ENCODE assay signal across 26 mouse cellular contexts in the genomic region with DNA sequence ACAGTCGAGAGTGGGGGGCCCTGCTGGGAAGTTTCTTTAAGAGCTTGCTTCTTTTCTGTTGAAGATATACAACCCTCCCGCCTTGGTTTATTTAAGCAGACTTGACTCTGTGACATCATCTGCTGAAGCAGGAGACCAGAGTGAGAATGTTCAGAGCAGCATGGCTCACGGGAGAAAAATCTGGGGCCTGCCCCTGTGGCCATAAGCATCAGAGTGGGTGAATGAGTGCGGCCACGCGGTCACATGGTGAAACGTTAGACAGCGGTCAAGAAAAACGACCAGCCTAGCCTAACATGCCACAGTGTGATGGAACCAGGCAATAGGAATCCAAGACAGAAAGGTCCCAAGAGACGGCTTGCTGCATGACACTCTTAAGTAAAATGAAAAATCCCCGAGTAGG.
"Had no signal": no experiment of that assay in that cellular context is flagged by ENCODE, and none has a peak within 500 bp of the region (broad histone marks: within the 10 kb centered on the region; RNA-seq: fewer than 3 reads in every experiment).

No protein-coding gene starts in this region.

- H3K36me3 ChIP-seq: heart, embryonic 13.5 days; heart, embryonic 15.5 days; hindbrain, embryonic 13.5 days; hindbrain, embryonic 15.5 days; kidney, embryonic 15.5 days; limb, embryonic 13.5 days; limb, embryonic 15.5 days; liver, embryonic 12.5 days had no signal

- H3K4me1 ChIP-seq: heart, embryonic 13.5 days; heart, embryonic 15.5 days; liver, embryonic 12.5 days had no signal

- H3K27ac ChIP-seq: gastrocnemius, adult 2 months; heart, adult 2 months; heart, embryonic 13.5 days; heart, embryonic 15.5 days; hindbrain, embryonic 13.5 days; hindbrain, embryonic 15.5 days; hindbrain, postnatal 0 days; kidney, embryonic 15.5 days; kidney, postnatal 0 days; limb, embryonic 13.5 days; limb, embryonic 15.5 days; liver, embryonic 12.5 days; liver, embryonic 14.5 days had no signal

- DNase-seq: gastrocnemius, postnatal 10 days; gastrocnemius, postnatal 25 days; heart, adult 2 months; heart, postnatal 14 days; heart, postnatal 36 days; kidney, adult 11 months; kidney, adult 2 months; kidney, adult 9 months; kidney, postnatal 14 days; kidney, postnatal 36 days; layer of hippocampus, adult 9-11 months; layer of hippocampus, postnatal 36 days; left cerebral cortex, postnatal 4 days had no signal

- ATAC-seq: hindbrain, postnatal 0 days; liver, embryonic 12.5 days had no signal

- H3K27me3 ChIP-seq: hindbrain, embryonic 13.5 days; hindbrain, embryonic 15.5 days; kidney, embryonic 15.5 days; limb, embryonic 13.5 days; limb, embryonic 15.5 days; liver, embryonic 12.5 days had no signal

- H3K4me2 ChIP-seq: heart, embryonic 11.5 days; heart, embryonic 13.5 days; heart, embryonic 15.5 days; hindbrain, embryonic 13.5 days; hindbrain, embryonic 15.5 days; kidney, embryonic 15.5 days; limb, embryonic 13.5 days; limb, embryonic 15.5 days; liver, embryonic 12.5 days had no signal

- H3K4me3 ChIP-seq: gastrocnemius, adult 2 months; heart, adult 2 months; heart, embryonic 13.5 days; heart, embryonic 15.5 days; hindbrain, embryonic 13.5 days; hindbrain, embryonic 15.5 days; kidney, embryonic 15.5 days; limb, embryonic 13.5 days; limb, embryonic 15.5 days; liver, embryonic 12.5 days had no signal

- H3K9ac ChIP-seq: heart, embryonic 13.5 days; heart, embryonic 15.5 days; hindbrain, embryonic 13.5 days; hindbrain, embryonic 15.5 days; kidney, embryonic 15.5 days; limb, embryonic 13.5 days; limb, embryonic 15.5 days; liver, embryonic 12.5 days; liver, embryonic 14.5 days had no signal

- H3K9me3 ChIP-seq: heart, embryonic 15.5 days; limb, embryonic 15.5 days had no signal
